Mouse (Mus musculus): ENCODE results near the gene Dctd. TPM values are rescaled to one million over a fixed set of nuclear protein-coding genes. Genes with fewer than 3 reads are reported as not detected.
A peak's percentile ranks its signal among the peaks of the same experiment; 100 is the strongest.

Dctd gene
- polyA plus RNA-seq, 1 experiment from 2014 or later: 21.2 TPM

- Histone ChIP-seq H3K9me3 (0 out of 2 replicates have a peak, but pooled peaks cover 1% of the 10 kb centered on the region), H3K36me3 (replicated peaks) (no peaks in the 10 kb centered on the region; the same call in 1 of the 2 replicates), H3K4me1 (peaks cover 11% of the 10 kb centered on the region), H3K9ac (peak overlapping the region; percentile 63), H3K4me3 (replicated peaks) (peak overlapping the region; percentile 53), H3K27me3 (no peaks in the 10 kb centered on the region), H3K4me2 (peak overlapping the region; percentile 75), H3K27ac (no peak overlapping the region)
- peak; percentile 89 for ATAC-seq (ENCODE audit: low FRiP score)
- under 1% methylated on average over 55 of the region's 61 CpGs for WGBS
Observed at GRCm38 (mm10) chr8:48109856-48110780, 11.2 kb downstream of the Dctd start.

- H3K27ac ChIP-seq: no peak overlapping the region
- WGBS: 86% methylated on average over 6 of the region's 6 CpGs
- ATAC-seq (ENCODE audit: low FRiP score): no peak
- H3K4me3 ChIP-seq (replicated peaks): no peak overlapping the region
- peaks cover 7% of the 10 kb centered on the region for H3K4me1 ChIP-seq
- H3K36me3 ChIP-seq (replicated peaks): peaks cover 25% of the 10 kb centered on the region
- no peaks in the 10 kb centered on the region for H3K27me3 ChIP-seq
- no peak overlapping the region for H3K4me2 ChIP-seq
- H3K9ac ChIP-seq: no peak overlapping the region
- H3K9me3 ChIP-seq: peaks cover 5% of the 10 kb centered on the region
Observed at GRCm38 (mm10) chr8:48114591-48114990, 15.7 kb downstream of the Dctd start.

DNA sequence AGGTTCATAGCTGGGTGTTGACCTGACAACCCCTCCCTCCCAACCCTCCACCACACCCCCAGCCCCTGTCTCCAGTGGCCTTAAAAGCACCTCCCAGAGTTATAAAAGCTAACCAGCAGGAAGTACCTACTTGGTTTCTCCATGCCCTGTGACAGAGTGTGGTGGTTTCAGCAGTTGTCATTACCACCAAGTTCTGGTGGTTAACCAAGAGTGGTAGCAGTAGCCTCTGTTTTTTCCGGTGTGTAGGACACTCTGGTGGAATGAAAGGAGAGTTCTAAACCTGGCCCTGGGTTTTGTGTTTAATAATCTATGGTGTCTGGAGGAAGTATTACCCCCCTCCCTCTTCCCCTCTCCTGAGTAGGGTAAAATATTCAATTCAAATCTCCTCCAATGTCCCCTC is 24.1 kb downstream of the Dctd start:
- Histone ChIP-seq H3K4me1 (peaks cover 8% of the 10 kb centered on the region; the same call in 1 of the 2 replicates), H3K4me3 (replicated peaks) (no peak overlapping the region), H3K4me2 (no peak overlapping the region), H3K9ac (no peak overlapping the region), H3K9me3 (peaks cover 5% of the 10 kb centered on the region), H3K27ac (no peak overlapping the region), H3K27me3 (no peaks in the 10 kb centered on the region), H3K36me3 (replicated peaks) (peaks cover 16% of the 10 kb centered on the region)
- no peak for ATAC-seq (ENCODE audit: low FRiP score)
- WGBS: 97% methylated on average over 1 of the region's 1 CpGs

GRCm38 (mm10) chr8:48124857-48125256 is 26.0 kb downstream of the Dctd start:
- 32% methylated on average over 8 of the region's 8 CpGs for WGBS
- Histone ChIP-seq H3K4me3 (replicated peaks) (no peak overlapping the region), H3K9ac (no peak overlapping the region), H3K9me3 (no peaks in the 10 kb centered on the region), H3K27me3 (no peaks in the 10 kb centered on the region), H3K4me2 (no peak overlapping the region), H3K27ac (no peak overlapping the region), H3K36me3 (replicated peaks) (peaks cover 7% of the 10 kb centered on the region; the same call in 1 of the 2 replicates), H3K4me1 (peaks cover 8% of the 10 kb centered on the region; the same call in 1 of the 2 replicates)
- ATAC-seq (ENCODE audit: low FRiP score): peak; percentile 50; the same call in 1 of the 2 replicates

GRCm38 (mm10) chr8:48126954-48127353 is 28.1 kb downstream of the Dctd start:
- Histone ChIP-seq H3K27me3 (no peaks in the 10 kb centered on the region), H3K9ac (no peak overlapping the region), H3K27ac (no peak overlapping the region), H3K9me3 (no peaks in the 10 kb centered on the region), H3K36me3 (replicated peaks) (0 out of 2 replicates have a peak, but pooled peaks cover 3% of the 10 kb centered on the region), H3K4me1 (peaks cover 8% of the 10 kb centered on the region; the same call in 1 of the 2 replicates), H3K4me3 (replicated peaks) (no peak overlapping the region), H3K4me2 (no peak overlapping the region)
- 87% methylated on average over 13 of the region's 13 CpGs for WGBS
- ATAC-seq (ENCODE audit: low FRiP score): no peak

DNA sequence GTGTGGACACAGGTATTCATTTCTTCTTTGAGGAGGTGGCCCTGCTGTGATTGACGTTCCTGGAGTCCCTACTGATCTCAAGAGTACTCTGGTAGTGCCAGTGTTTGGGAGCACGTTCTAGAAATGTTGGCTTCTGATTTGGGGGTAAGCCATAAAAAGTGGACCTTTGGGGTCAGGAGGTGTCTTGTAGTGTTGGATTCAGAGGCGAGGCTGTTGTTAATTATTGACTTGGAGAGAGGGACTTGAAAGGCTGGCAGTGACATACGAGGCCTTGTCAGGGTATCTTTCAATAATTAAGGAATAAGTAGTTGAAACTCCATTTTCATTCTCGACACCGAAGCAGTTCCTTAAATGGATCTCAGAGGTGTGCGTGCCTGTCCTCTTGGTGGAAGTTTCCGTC is 31.4 kb downstream of the Dctd start:
- no peaks in the 10 kb centered on the region for H3K4me1 ChIP-seq
- H3K4me3 ChIP-seq (replicated peaks): no peak overlapping the region
- ATAC-seq (ENCODE audit: low FRiP score): no peak
- H3K9ac ChIP-seq: no peak overlapping the region
- no peak overlapping the region for H3K4me2 ChIP-seq
- H3K27me3 ChIP-seq: no peaks in the 10 kb centered on the region
- H3K36me3 ChIP-seq (replicated peaks): 0 out of 2 replicates have a peak, but pooled peaks cover 9% of the 10 kb centered on the region
- 88% methylated on average over 8 of the region's 8 CpGs for WGBS
- H3K27ac ChIP-seq: no peak overlapping the region
- H3K9me3 ChIP-seq: no peaks in the 10 kb centered on the region

DNA sequence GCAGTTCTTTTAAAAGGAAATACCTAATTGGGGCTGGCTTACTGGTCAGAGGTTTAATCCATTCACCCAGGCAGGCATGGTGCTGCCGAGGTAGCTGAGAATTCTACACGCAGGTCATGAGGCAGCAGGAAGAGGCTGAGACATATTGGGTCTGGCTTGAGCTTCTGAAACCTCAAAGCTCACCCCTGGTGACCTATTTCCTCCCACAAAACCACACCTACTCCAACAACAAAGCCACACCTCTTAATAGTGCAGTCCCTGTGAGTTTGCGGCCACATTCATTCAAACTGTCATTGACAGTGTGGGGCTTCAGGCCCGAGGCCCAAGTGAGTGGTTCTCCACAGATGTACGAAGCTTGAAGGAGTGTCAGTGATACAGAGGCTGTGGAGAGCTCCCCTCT is 34.4 kb downstream of the Dctd start:
- 85% methylated on average over 5 of the region's 5 CpGs for WGBS
- Histone ChIP-seq H3K27ac (no peak overlapping the region), H3K36me3 (replicated peaks) (0 out of 2 replicates have a peak, but pooled peaks cover 13% of the 10 kb centered on the region)

GRCm38 (mm10) chr8:48136804-48137650 is 38.1 kb downstream of the Dctd start:
- Histone ChIP-seq H3K27me3 (no peaks in the 10 kb centered on the region), H3K36me3 (replicated peaks) (peaks cover 18% of the 10 kb centered on the region; the same call in 1 of the 2 replicates), H3K4me1 (peaks cover 11% of the 10 kb centered on the region), H3K27ac (no peak overlapping the region), H3K9me3 (no peaks in the 10 kb centered on the region), H3K4me2 (no peak overlapping the region), H3K4me3 (replicated peaks) (no peak overlapping the region), H3K9ac (no peak overlapping the region)
- 79% methylated on average over 30 of the region's 30 CpGs for WGBS
- peak; percentile 33; the same call in 1 of the 2 replicates for ATAC-seq (ENCODE audit: low FRiP score)

More for the DNA sequence above, 34.4 kb downstream of the Dctd start:
- Histone ChIP-seq H3K4me1 (peaks cover 11% of the 10 kb centered on the region), H3K9me3 (no peaks in the 10 kb centered on the region), H3K27me3 (no peaks in the 10 kb centered on the region), H3K4me2 (no peak overlapping the region), H3K4me3 (replicated peaks) (no peak overlapping the region), H3K9ac (no peak overlapping the region)
- ATAC-seq (ENCODE audit: low FRiP score): no peak

DNA sequence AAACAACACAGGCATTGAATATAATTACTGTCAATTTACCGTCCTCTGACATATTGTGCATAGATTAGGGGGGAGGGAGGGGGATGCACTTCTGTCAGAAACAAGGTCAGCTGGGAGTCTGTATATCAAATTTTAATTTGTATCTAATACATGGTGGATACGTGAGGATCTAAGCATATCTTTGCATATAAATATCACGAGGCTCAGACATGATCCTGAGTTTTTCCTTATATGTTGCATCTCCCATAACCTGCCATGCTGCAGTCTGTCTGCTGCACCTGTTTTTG is 38.7 kb downstream of the Dctd start:
- no peaks in the 10 kb centered on the region for H3K9me3 ChIP-seq
- WGBS: 56% methylated on average over 3 of the region's 3 CpGs
- no peak for ATAC-seq (ENCODE audit: low FRiP score)
- no peak overlapping the region for H3K27ac ChIP-seq
- peaks cover 20% of the 10 kb centered on the region for H3K36me3 ChIP-seq (replicated peaks)
- H3K4me2 ChIP-seq: no peak overlapping the region
- H3K4me1 ChIP-seq: peaks cover 11% of the 10 kb centered on the region
- no peak overlapping the region for H3K4me3 ChIP-seq (replicated peaks)
- H3K27me3 ChIP-seq: no peaks in the 10 kb centered on the region
- no peak overlapping the region for H3K9ac ChIP-seq

DNA sequence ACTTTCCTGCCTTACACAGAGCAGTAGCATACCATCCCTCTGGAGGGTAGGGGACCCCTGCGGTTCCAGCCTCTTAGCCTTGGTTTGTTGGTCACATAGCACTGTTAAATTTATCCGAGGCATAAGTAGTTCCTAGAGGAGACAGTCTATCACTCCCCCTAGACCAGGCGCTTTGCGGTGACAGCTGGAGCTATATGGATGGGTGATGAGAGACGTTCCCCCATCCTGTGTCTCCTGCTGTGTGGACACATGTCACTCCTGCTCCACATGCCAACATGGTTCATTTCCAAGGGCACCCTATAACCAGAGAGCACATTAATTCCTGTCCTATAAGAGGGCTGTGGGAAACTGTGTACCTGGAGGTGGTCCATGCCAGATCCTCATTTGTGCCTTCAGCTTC is 42.1 kb downstream of the Dctd start:
- Histone ChIP-seq H3K4me3 (replicated peaks) (no peak overlapping the region), H3K27ac (no peak overlapping the region), H3K4me1 (peaks cover 11% of the 10 kb centered on the region), H3K9ac (no peak overlapping the region), H3K4me2 (no peak overlapping the region), H3K27me3 (no peaks in the 10 kb centered on the region), H3K36me3 (replicated peaks) (peaks cover 14% of the 10 kb centered on the region), H3K9me3 (0 out of 2 replicates have a peak, but pooled peaks cover 6% of the 10 kb centered on the region)
- no peak for ATAC-seq (ENCODE audit: low FRiP score)
- WGBS: 88% methylated on average over 5 of the region's 5 CpGs

GRCm38 (mm10) chr8:48145766-48146165 is 46.9 kb downstream of the Dctd start:
- no peaks in the 10 kb centered on the region for H3K27me3 ChIP-seq
- H3K36me3 ChIP-seq (replicated peaks): peaks cover 6% of the 10 kb centered on the region; the same call in 1 of the 2 replicates
- ATAC-seq (ENCODE audit: low FRiP score): no peak
- H3K9me3 ChIP-seq: 0 out of 2 replicates have a peak, but pooled peaks cover 15% of the 10 kb centered on the region
- no peaks in the 10 kb centered on the region for H3K4me1 ChIP-seq
- no peak overlapping the region for H3K4me2 ChIP-seq
- 91% methylated on average over 5 of the region's 5 CpGs for WGBS
- no peak overlapping the region for H3K27ac ChIP-seq
- no peak overlapping the region for H3K9ac ChIP-seq
- no peak overlapping the region for H3K4me3 ChIP-seq (replicated peaks)

GRCm38 (mm10) chr8:48146449-48146848 is 47.6 kb downstream of the Dctd start:
- no peak overlapping the region for H3K9ac ChIP-seq
- no peak overlapping the region for H3K27ac ChIP-seq
- H3K9me3 ChIP-seq: 0 out of 2 replicates have a peak, but pooled peaks cover 15% of the 10 kb centered on the region
- peaks cover 6% of the 10 kb centered on the region for H3K27me3 ChIP-seq
- no peak overlapping the region for H3K4me3 ChIP-seq (replicated peaks)
- 90% methylated on average over 10 of the region's 10 CpGs for WGBS
- no peaks in the 10 kb centered on the region for H3K4me1 ChIP-seq
- peaks cover 2% of the 10 kb centered on the region; the same call in 1 of the 2 replicates for H3K36me3 ChIP-seq (replicated peaks)
- ATAC-seq (ENCODE audit: low FRiP score): no peak
- H3K4me2 ChIP-seq: no peak overlapping the region

Measured in forebrain, embryonic 12.5 days (tissue).